Mouse (Mus musculus) megakaryocyte, embryonic 14.5 days (primary cell): ENCODE results near the gene Creg1.

ENCODE experiments used
- FLI1 ChIP-seq: IDR thresholded peaks from 2 replicates; pipeline ENCODE4 v1.6.1; 2012; ENCODE audit warnings: low read length, inconsistent platforms, mixed read lengths
- GATA1 ChIP-seq: IDR thresholded peaks from 3 replicates; pipeline ENCODE4 v1.6.1; 2012; ENCODE audit warnings: mixed read lengths, low read length, inconsistent platforms, borderline replicate concordance

- no peak for TF ChIP-seq GATA1
- TF ChIP-seq FLI1, result no peak
These were observed 12.2 kb downstream of the Creg1 start for GRCm38 (mm10) chr1:165775518-165776294.
